Mouse (Mus musculus): ENCODE results near the gene Irak2. TPM values are rescaled to one million over a fixed set of nuclear protein-coding genes. Genes with fewer than 3 reads are reported as not detected.

Irak2 gene
- polyA plus RNA-seq, 1 experiment, result 42.4 TPM

- TF ChIP-seq CTCF (IDR thresholded peaks at IDR 0.05; ENCODE audit: extremely low read depth, insufficient read depth, insufficient read length, insufficient replicate concordance), result peak; percentile 94; the same call in 1 of the 2 replicates
- TF ChIP-seq POLR2A (IDR thresholded peaks at IDR 0.05; ENCODE audit: low read depth, low read length), result no peak
- Histone ChIP-seq H3K27ac (ENCODE audit: insufficient read depth, low read length) (0 out of 2 replicates have a peak overlapping the region, but pooled peaks have one; percentile 1), H3K27me3 (ENCODE audit: control insufficient read depth, insufficient read depth, low read length) (no peaks in the 10 kb centered on the region), H3K4me1 (ENCODE audit: control insufficient read depth, insufficient read depth, insufficient read length) (peaks cover 9% of the 10 kb centered on the region; the same call in 1 of the 2 replicates), H3K36me3 (ENCODE audit: control insufficient read depth, insufficient read depth, low read length) (peaks cover 22% of the 10 kb centered on the region), H3K4me3 (ENCODE audit: extremely low read depth, insufficient read depth, insufficient read length) (no peak overlapping the region)
- 7% methylated on average over 4 of the region's 4 CpGs for WGBS
- DNase-seq (ENCODE audit: low read depth in 1 of 2, low spot score in 2 of 2), result peak; percentile 59 to 88
These were observed 43.0 kb downstream of the Irak2 start for GRCm38 (mm10) chr6:113681271-113681670.

- WGBS, result 90% methylated on average over 10 of the region's 10 CpGs
- Histone ChIP-seq H3K4me1 (ENCODE audit: control insufficient read depth, insufficient read depth, insufficient read length) (peaks cover 3% of the 10 kb centered on the region; the same call in 1 of the 2 replicates), H3K27me3 (ENCODE audit: control insufficient read depth, insufficient read depth, low read length) (no peaks in the 10 kb centered on the region), H3K36me3 (ENCODE audit: control insufficient read depth, insufficient read depth, low read length) (peaks cover 28% of the 10 kb centered on the region), H3K27ac (ENCODE audit: insufficient read depth, low read length) (no peak overlapping the region), H3K4me3 (ENCODE audit: extremely low read depth, insufficient read depth, insufficient read length) (no peak overlapping the region)
- DNase-seq (ENCODE audit: low read depth in 1 of 2, low spot score in 2 of 2), result no peak
- no peak for TF ChIP-seq POLR2A (IDR thresholded peaks at IDR 0.05; ENCODE audit: low read depth, low read length)
- TF ChIP-seq CTCF (IDR thresholded peaks at IDR 0.05; ENCODE audit: extremely low read depth, insufficient read depth, insufficient read length, insufficient replicate concordance), result no peak
These were observed 45.0 kb downstream of the Irak2 start for GRCm38 (mm10) chr6:113683081-113683825.

DNA sequence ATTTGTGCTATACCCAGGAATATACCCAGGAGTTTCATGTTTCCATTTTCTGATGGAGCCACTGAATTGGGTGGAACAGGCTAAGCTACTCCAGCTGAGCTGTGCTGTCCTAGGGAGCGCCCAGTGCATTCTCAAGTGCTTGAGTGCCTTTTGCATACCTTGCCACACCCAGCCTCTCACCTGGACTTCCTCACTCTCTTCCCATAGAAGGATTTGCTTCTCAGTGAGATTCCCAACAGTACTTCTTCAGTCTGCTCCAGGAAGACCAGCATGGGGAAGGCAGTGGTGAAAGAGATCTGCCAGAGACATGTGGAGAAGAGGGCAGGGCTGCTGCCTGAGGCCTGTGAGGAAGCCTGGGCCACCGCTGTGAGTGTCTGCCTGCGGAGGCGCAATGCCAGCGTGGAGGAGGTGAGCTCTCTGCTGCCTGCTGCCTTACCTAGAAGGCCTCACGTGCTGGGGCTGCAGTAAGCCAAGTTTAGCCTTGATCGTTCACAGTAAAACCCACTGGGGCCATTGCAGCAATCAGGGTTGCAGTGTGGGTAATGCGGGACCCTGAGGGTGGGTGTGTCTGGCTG, 48.4 kb downstream of the Irak2 start:
- H3K36me3 ChIP-seq (ENCODE audit: control insufficient read depth, insufficient read depth, low read length), result peaks cover 32% of the 10 kb centered on the region
- H3K27ac ChIP-seq (ENCODE audit: insufficient read depth, low read length), result no peak overlapping the region
- no peaks in the 10 kb centered on the region for H3K27me3 ChIP-seq (ENCODE audit: control insufficient read depth, insufficient read depth, low read length)
- H3K4me1 ChIP-seq (ENCODE audit: control insufficient read depth, insufficient read depth, insufficient read length), result 0 out of 2 replicates have a peak, but pooled peaks cover 2% of the 10 kb centered on the region
- DNase-seq (ENCODE audit: low read depth in 1 of 2, low spot score in 2 of 2), result no peak
- TF ChIP-seq CTCF (IDR thresholded peaks at IDR 0.05; ENCODE audit: extremely low read depth, insufficient read depth, insufficient read length, insufficient replicate concordance), result no peak
- H3K4me3 ChIP-seq (ENCODE audit: extremely low read depth, insufficient read depth, insufficient read length), result no peak overlapping the region
- 96% methylated on average over 8 of the region's 8 CpGs for WGBS

DNA sequence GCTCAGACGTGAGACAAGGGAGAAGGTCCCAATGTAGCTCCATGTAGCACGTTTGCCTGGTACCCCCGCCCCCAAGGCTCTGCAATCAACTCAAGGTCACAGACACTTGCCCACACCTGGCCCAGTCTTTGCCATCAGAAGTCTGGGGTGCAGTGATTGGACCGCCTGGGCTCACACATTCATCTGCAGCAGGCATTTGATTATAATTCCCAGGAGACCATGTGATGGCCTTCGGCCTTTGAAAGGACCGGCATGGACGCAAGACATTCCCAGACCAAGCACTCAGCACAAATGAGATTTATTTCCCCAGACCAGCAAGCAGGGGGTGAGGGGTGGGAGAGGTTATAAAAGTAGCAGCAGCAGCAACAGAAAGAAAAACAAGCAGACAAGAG, 51.7 kb downstream of the Irak2 start:
- Histone ChIP-seq H3K36me3 (ENCODE audit: control insufficient read depth, insufficient read depth, low read length) (peaks cover 29% of the 10 kb centered on the region), H3K27ac (ENCODE audit: insufficient read depth, low read length) (peak overlapping the region; percentile 61), H3K27me3 (ENCODE audit: control insufficient read depth, insufficient read depth, low read length) (no peaks in the 10 kb centered on the region), H3K4me1 (ENCODE audit: control insufficient read depth, insufficient read depth, insufficient read length) (peaks cover 5% of the 10 kb centered on the region; the same call in 1 of the 2 replicates), H3K4me3 (ENCODE audit: extremely low read depth, insufficient read depth, insufficient read length) (no peak overlapping the region)
- DNase-seq (ENCODE audit: low read depth in 1 of 2, low spot score in 2 of 2), result no peak
- TF ChIP-seq POLR2A (IDR thresholded peaks at IDR 0.05; ENCODE audit: low read depth, low read length) (no peak), CTCF (IDR thresholded peaks at IDR 0.05; ENCODE audit: extremely low read depth, insufficient read depth, insufficient read length, insufficient replicate concordance) (no peak)
- 91% methylated on average over 7 of the region's 7 CpGs for WGBS

DNA sequence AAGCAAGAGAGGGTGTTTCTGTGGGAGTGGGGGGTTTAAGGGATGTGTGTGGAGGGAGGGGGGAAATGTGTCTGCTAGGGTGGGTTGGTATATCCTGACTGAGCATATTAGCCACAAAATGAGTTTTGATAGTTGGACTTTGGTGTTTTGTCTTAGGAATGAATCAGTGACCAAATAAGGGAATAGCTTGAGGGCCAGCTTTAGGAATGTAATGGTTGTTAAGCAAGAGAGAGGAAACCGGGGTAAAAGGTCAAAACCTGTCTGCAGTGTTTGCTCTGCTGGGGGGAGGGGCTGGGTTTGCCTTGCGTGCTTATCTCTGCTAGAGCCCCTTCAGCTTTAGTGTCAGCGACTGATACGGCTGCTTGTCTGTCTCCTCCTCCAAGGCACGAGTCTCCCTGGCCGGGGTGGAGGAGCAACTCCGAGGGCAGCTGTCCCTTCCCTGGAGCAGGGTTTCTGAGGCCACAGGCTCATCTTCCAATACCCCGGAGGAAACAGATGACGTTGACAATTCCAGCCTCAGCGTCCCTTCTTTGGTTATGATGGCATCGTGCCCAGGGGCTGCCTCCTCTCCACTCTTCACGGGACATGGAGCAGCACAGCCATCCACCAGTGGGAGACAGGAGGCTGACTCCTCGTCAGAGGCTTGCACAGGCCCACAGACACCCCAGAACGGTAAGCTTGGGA, 52.3 kb downstream of the Irak2 start:
- Histone ChIP-seq H3K27me3 (ENCODE audit: control insufficient read depth, insufficient read depth, low read length) (no peaks in the 10 kb centered on the region), H3K27ac (ENCODE audit: insufficient read depth, low read length) (peak overlapping the region; percentile 81), H3K4me1 (ENCODE audit: control insufficient read depth, insufficient read depth, insufficient read length) (peaks cover 5% of the 10 kb centered on the region; the same call in 1 of the 2 replicates), H3K4me3 (ENCODE audit: extremely low read depth, insufficient read depth, insufficient read length) (no peak overlapping the region), H3K36me3 (ENCODE audit: control insufficient read depth, insufficient read depth, low read length) (peaks cover 25% of the 10 kb centered on the region)
- 59% methylated on average over 14 of the region's 14 CpGs for WGBS
- TF ChIP-seq CTCF (IDR thresholded peaks at IDR 0.05; ENCODE audit: extremely low read depth, insufficient read depth, insufficient read length, insufficient replicate concordance), result no peak
- TF ChIP-seq POLR2A (IDR thresholded peaks at IDR 0.05; ENCODE audit: low read depth, low read length), result no peak
- no peak for DNase-seq (ENCODE audit: low read depth in 1 of 2, low spot score in 2 of 2)

GRCm38 (mm10) chr6:113691084-113691462, 52.8 kb downstream of the Irak2 start:
- WGBS, result 54% methylated on average over 4 of the region's 4 CpGs
- TF ChIP-seq CTCF (IDR thresholded peaks at IDR 0.05; ENCODE audit: extremely low read depth, insufficient read depth, insufficient read length, insufficient replicate concordance) (no peak), POLR2A (IDR thresholded peaks at IDR 0.05; ENCODE audit: low read depth, low read length) (no peak)
- peaks cover 23% of the 10 kb centered on the region for H3K36me3 ChIP-seq (ENCODE audit: control insufficient read depth, insufficient read depth, low read length)
- no peak overlapping the region for H3K4me3 ChIP-seq (ENCODE audit: extremely low read depth, insufficient read depth, insufficient read length)
- H3K4me1 ChIP-seq (ENCODE audit: control insufficient read depth, insufficient read depth, insufficient read length), result peaks cover 5% of the 10 kb centered on the region; the same call in 1 of the 2 replicates
- peak overlapping the region; percentile 81 for H3K27ac ChIP-seq (ENCODE audit: insufficient read depth, low read length)
- no peaks in the 10 kb centered on the region for H3K27me3 ChIP-seq (ENCODE audit: control insufficient read depth, insufficient read depth, low read length)
- no peak for DNase-seq (ENCODE audit: low read depth in 1 of 2, low spot score in 2 of 2)

Data from spleen, adult 2 months (tissue).